Mouse (Mus musculus): ENCODE measurements around the gene Lsm6.

Gene Lsm6

DNA sequence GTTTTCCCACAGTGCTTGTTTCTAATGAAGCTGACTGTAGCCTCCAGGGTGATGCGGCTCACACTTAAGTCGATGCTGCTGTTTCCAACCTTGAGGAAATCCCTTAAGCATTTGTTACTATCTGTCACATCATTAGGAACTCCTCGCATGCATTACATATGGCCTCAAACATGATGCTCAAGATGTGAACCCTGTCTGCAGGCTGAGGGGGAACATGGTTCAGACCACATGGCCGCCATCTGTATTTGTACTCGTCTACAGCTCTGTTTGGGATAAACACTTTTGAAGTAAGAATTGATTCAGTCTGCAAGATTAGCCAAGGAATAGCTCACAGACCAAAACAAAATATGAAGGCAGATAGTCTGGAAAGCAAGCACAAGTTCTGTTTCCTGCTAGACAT lies 14.9 kb downstream of the Lsm6 start:
- no peak for DNase-seq (ENCODE audit: low spot score in 2 of 2)

DNA sequence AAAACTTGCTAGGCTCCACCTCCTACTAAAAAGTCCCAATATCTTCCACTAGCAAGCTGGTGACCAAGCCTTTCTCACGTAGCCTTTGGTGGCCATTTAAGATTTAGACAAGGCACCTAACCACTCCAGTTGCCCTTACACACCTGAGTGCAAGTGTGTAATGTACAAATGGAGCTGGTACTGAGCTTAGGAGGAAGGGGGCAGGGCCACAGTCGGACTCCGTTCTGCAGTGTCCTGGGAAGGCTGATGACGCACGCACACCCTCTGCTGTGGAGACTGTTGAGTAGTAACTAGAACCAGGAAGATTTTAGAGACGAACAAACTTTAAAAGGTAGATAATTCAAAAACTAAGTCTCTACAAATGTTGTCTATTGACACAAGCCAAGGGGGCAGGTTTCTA lies 19.7 kb downstream of the Lsm6 start:
- DNase-seq (ENCODE audit: low spot score in 2 of 2), result no peak

- no peak for DNase-seq (ENCODE audit: low spot score in 2 of 2)
Observed at GRCm38 (mm10) chr8:78798671-78799070, 22.3 kb downstream of the Lsm6 start.

DNA sequence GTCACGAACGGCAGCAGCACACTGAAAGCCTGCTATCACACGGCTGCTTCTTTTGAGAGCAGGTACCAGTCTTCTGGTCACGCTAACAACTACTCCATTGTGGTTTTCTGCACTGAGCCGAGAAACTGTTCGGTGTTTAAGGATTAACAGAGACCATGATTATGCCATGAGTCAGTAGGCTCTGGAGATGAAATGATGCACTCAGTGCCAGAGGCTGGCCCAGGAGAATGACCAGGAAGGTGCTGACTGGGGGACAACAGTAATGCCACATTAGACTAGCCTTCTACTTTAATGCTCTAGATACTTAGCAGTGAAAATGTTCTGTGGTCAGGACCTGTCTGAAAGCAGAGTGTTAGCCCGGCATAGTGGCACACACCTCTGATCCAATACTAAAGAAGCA lies 23.0 kb downstream of the Lsm6 start:
- no peak for DNase-seq (ENCODE audit: low spot score in 2 of 2)

DNA sequence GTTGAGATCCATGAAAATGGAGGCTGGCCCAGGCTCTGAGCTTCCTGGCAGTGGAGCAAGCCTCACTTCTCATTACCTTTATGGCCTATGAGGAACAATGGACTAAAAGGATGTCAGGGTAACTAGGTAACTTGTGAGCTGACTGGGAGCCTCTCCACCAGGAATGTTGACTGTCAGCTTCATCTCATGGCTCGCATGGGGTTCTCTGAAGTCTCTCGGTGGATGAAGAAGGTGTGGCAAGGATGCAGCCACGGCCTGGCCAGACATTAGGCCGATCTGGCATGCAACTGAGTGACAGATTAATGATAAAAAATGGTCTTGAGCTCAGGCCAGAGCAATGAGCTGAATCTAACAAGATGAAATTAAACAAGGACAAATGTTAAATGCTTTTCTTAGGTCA lies 27.7 kb downstream of the Lsm6 start:
- no peak for DNase-seq (ENCODE audit: low spot score in 2 of 2)

- no peak for DNase-seq (ENCODE audit: low spot score in 2 of 2)
Observed at GRCm38 (mm10) chr8:78776816-78777215, 44.1 kb downstream of the Lsm6 start.

DNA sequence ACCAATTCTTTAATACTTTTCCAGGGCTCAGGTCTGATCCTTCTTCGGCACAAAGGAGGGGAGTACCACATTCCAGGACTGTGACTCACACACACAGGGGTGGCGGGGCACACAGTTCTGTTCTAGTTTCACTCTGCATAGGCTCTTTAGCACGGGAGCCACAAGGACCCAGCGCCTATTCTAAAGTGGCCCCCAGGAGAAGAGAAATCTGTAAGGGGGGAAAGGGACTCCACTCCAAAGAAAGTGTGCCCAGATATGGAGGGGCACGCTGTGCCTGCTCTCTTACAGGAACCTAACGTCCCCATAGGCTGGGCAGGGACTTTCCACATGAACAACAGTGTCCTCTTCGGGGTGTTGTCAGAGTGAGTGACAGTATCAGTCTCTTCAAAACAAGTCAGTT lies 49.7 kb downstream of the Lsm6 start:
- no peak for DNase-seq (ENCODE audit: low spot score in 2 of 2)

DNA sequence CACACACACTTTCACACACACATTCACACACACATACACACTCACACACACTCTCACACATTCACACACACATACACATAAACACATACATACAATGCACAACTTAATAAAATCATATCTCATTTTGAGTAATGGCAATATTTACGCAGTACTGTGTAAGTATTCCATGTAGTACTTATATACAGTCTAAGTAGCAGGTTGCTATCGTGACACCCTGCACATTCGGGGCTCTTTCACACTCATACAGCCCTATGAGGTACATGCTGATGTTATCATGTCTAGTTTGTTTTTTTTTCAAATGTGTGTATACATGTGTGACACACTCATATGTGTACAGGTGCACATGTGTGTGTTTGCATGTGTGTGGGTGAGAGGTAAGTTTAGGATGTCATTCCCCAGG lies 50.4 kb downstream of the Lsm6 start:
- DNase-seq (ENCODE audit: low spot score in 2 of 2), result no peak

GRCm38 (mm10) chr8:78765556-78765955 lies 55.4 kb downstream of the Lsm6 start:
- no peak for DNase-seq (ENCODE audit: low spot score in 2 of 2)

GRCm38 (mm10) chr8:78764976-78765375 lies 56.0 kb downstream of the Lsm6 start:
- DNase-seq (ENCODE audit: low spot score in 2 of 2), result no peak

DNA sequence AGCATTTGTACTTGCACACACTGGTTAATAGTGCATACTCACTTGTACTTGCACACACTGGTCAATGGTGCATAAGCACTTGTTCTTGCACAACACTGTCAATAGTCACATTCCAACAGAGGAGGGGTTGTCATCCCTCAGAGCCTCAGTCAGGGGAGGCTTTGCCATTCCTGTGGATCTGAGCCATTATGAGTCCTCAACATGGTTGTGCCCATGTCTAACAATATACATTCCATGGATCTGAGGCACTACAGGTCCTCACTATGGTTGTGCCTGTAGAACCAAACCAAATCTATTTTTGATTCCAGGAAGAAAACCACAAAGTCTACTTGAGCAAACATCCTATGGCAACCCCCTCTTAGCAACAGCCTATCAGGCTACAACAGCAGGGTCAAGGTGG lies 61.8 kb downstream of the Lsm6 start:
- no peak for DNase-seq (ENCODE audit: low spot score in 2 of 2)

DNA sequence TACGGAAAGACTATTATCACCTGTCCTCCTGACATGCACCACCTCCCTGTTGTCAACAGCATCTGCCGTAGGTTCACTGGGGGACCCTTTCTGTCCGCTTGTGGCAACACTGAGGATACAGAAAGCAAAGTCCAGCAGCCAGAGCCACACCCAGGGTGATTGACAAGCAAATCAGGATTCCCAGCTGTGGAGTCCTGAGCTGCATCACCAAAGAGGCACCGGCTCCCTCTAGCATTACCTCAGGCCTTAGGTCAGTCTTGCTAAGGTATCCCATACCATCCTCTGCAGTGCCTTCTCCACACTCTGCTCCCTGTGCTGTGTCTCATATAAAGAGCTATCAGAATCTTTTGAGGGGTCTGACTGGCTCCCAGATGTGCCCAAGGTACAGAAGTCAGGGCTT lies 66.0 kb downstream of the Lsm6 start:
- no peak for DNase-seq (ENCODE audit: low spot score in 2 of 2)

All from frontal cortex, postnatal 10 days (tissue).